Mouse (Mus musculus): ENCODE measurements at regions not wholly inside any gene's neighbourhood (a gene's known extent, or its start where the extent isn't known, plus 50 kb on each side); places are given as distances from the start of the nearest gene placed in this dataset.

GRCm38 (mm10) chr1:111754263-111754857, 110.4 kb downstream of the Dsel start:
- H3K9ac ChIP-seq (ENCODE audit: low read length) = 0 out of 2 replicates have a peak overlapping the region, but pooled peaks have one; percentile 20
- peak; percentile 56 for DNase-seq (ENCODE audit: low spot score)

More at GRCm38 (mm10) chr1:111754263-111754857, 110.4 kb downstream of the Dsel start:
- WGBS = 13% methylated on average over 17 of the region's 20 CpGs
- Histone ChIP-seq H3K9me3 (ENCODE audit: control insufficient read depth, low read length) (no peaks in the 10 kb centered on the region), H3K27me3 (ENCODE audit: control insufficient read depth, insufficient read depth, low read length) (no peaks in the 10 kb centered on the region), H3K4me2 (ENCODE audit: low read depth, low read length, severe bottlenecking) (peak overlapping the region; percentile 42), H3K27ac (ENCODE audit: low read depth, low read length) (no peak overlapping the region), H3K4me1 (replicated peaks; ENCODE audit: control insufficient read depth, insufficient read depth, low read length) (no peaks in the 10 kb centered on the region), H3K36me3 (ENCODE audit: control insufficient read depth, insufficient read depth, low read length) (no peaks in the 10 kb centered on the region), H3K4me3 (ENCODE audit: low read depth, low read length) (peak overlapping the region; percentile 12; the same call in 1 of the 2 replicates)
- peak; percentile 64; the same call in 1 of the 2 replicates for ATAC-seq (replicated peaks; ENCODE audit: low FRiP score)

All from forebrain, embryonic 11.5 days (tissue).